Mouse (Mus musculus) liver, embryonic 13.5 days (tissue): ENCODE measurements around the gene Dnaaf5. TPM values are rescaled to one million over a fixed set of nuclear protein-coding genes. Genes with fewer than 3 reads are reported as not detected.
A peak's percentile ranks its signal among the peaks of the same experiment; 100 is the strongest.

ENCODE experiments used
- ATAC-seq: fragments of 200-750 bp; cut with Nextera tagmentation; 2 replicates; pipeline ENCODE4 v1.8.0; 2017; ENCODE audit warnings: low read depth, mild to moderate bottlenecking, moderate number of reproducible peaks, moderate library complexity
- DNase-seq: peaks from one replicate; pipeline ENCODE4 v3.0.0; 2022
- H3K27ac ChIP-seq: fragments of 300-500 bp; sonication (generic); 2 replicates; pipeline ENCODE4 v1.5.1; 2015; ENCODE audit warnings: moderate library complexity, mild to moderate bottlenecking, inconsistent platforms
- H3K27me3 ChIP-seq: fragments of 300-500 bp; sonication (generic); 2 replicates; pipeline ENCODE4 v1.6.1; 2015; ENCODE audit warnings: mild to moderate bottlenecking, inconsistent platforms
- H3K36me3 ChIP-seq: fragments of 300-500 bp; sonication (generic); 2 replicates; pipeline ENCODE4 v1.6.1; 2015; ENCODE audit warnings: mild to moderate bottlenecking, inconsistent platforms
- H3K4me1 ChIP-seq: fragments of 300-500 bp; sonication (generic); replicated peaks from 2 replicates; pipeline ENCODE4 v1.6.1; 2015; ENCODE audit warnings: inconsistent platforms
- H3K4me2 ChIP-seq: fragments of 300-500 bp; sonication (generic); 2 replicates; pipeline ENCODE4 v1.6.1; 2015; ENCODE audit warnings: inconsistent platforms, mild to moderate bottlenecking, moderate library complexity
- H3K4me3 ChIP-seq: fragments of 300-500 bp; sonication (generic); replicated peaks from 2 replicates; pipeline ENCODE4 v1.5.1; 2015; ENCODE audit warnings: mild to moderate bottlenecking, inconsistent platforms
- H3K9ac ChIP-seq: fragments of 300-500 bp; sonication (generic); 2 replicates; pipeline ENCODE4 v1.6.1; 2015; ENCODE audit warnings: mild to moderate bottlenecking, inconsistent platforms
- H3K9me3 ChIP-seq: fragments of 300-500 bp; sonication (generic); replicated peaks from 2 replicates; pipeline ENCODE4 v1.6.1; 2016; ENCODE audit warnings: inconsistent platforms
- WGBS: fragments of 180-500 bp; shearing (Covaris S2); methylation state at CpG from one replicate; pipeline ENCODE4 v1.1.7; 2015; ENCODE audit not compliant: insufficient replicate concordance; 5-methylcytosine and 5-hydroxymethylcytosine counted together
- polyA plus RNA-seq: library from polyadenylated mRNA; unstranded; fragments of >200 nt; fragmentation: Nextera tagmentation; extraction: Ambion mirVana; gene quantifications from 2 replicates; pipeline ENCODE4 v1.2.1, GENCODE M21; 2015

Gene Dnaaf5
- polyA plus RNA-seq, 1 experiment from 2014 or later, result 2.4 TPM

DNA sequence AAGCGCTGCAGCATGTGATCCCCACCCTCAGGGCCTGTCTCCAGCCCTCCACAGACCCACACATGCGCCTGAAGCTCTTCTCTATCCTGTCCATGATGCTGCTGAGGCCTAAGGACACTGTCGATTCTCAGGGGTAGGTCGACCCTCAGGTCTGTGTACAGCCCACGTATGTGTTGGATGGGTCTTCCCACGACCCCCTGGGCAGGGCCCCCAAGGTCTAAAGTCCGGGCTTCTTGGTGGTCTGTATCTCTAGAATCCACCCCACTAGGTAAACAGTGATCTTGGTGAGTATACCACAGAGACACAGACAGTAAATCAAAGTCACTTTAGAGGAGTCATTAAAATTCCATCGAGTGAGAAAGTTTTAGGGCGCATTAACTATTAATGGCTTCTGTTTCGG, 24.1 kb downstream of the Dnaaf5 start:
- no peak overlapping the region for H3K9ac ChIP-seq
- no peak overlapping the region for H3K27ac ChIP-seq
- no peak overlapping the region for H3K4me2 ChIP-seq

DNA sequence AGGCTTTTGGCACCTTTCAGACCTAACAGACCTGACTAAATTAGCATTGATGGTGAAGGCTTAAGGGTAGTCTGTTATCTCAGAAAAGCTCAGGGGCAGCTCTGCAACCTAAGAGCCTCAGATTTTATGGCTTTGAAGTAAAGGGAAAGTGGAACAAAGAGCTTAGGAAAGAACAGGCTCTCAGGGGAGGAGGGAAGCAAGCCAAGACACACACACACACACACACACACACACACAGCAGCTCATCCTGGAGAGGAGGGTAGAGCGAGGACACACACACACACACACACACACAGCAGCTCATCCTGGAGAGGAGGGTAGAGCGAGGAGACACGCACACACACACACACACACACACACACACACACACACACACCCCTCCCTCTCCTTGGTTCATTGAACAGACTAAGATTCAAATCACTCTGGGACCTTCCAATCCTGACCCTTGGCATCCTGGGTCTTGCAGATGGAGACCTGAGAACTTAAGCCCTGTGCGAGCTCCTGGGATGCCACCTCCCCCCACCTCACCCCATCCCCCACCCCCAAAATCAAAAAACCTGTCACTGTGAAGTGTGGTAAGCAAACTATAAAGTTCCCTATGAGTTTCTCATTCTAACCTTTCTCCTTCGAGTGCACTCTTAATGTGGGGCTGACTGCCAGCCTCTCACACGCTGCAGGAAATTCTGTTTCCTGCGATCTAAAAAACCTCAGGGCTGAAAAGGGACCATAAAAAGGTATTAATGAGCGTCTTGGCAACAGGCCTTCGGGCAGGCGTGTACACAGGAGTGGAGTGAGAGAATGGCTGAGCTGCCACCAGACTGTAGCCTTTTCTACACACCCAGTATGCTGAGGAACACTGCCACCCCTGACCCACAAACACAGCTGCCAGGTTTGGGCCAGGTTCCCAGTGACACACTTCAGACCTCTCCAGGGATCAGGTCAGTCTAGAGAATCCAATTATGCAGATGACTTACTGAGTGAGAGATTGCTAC, 24.8 kb downstream of the Dnaaf5 start:
- WGBS, result 64% methylated on average over 7 of the region's 10 CpGs
- Histone ChIP-seq H3K9me3 (no peaks in the 10 kb centered on the region), H3K4me3 (no peak overlapping the region), H3K4me1 (0 out of 2 replicates have a peak, but pooled peaks cover 2% of the 10 kb centered on the region), H3K9ac (no peak overlapping the region), H3K27ac (no peak overlapping the region), H3K4me2 (no peak overlapping the region), H3K27me3 (no peaks in the 10 kb centered on the region), H3K36me3 (peaks cover 71% of the 10 kb centered on the region)
- ATAC-seq, result no peak
- no peak for DNase-seq

More for the DNA sequence above, 24.1 kb downstream of the Dnaaf5 start:
- no peaks in the 10 kb centered on the region for H3K27me3 ChIP-seq
- peaks cover 65% of the 10 kb centered on the region for H3K36me3 ChIP-seq
- H3K4me1 ChIP-seq, result 0 out of 2 replicates have a peak, but pooled peaks cover 2% of the 10 kb centered on the region
- ATAC-seq, result no peak
- 65% methylated on average over 10 of the region's 10 CpGs for WGBS
- DNase-seq, result no peak
- H3K4me3 ChIP-seq, result no peak overlapping the region
- H3K9me3 ChIP-seq, result no peaks in the 10 kb centered on the region

DNA sequence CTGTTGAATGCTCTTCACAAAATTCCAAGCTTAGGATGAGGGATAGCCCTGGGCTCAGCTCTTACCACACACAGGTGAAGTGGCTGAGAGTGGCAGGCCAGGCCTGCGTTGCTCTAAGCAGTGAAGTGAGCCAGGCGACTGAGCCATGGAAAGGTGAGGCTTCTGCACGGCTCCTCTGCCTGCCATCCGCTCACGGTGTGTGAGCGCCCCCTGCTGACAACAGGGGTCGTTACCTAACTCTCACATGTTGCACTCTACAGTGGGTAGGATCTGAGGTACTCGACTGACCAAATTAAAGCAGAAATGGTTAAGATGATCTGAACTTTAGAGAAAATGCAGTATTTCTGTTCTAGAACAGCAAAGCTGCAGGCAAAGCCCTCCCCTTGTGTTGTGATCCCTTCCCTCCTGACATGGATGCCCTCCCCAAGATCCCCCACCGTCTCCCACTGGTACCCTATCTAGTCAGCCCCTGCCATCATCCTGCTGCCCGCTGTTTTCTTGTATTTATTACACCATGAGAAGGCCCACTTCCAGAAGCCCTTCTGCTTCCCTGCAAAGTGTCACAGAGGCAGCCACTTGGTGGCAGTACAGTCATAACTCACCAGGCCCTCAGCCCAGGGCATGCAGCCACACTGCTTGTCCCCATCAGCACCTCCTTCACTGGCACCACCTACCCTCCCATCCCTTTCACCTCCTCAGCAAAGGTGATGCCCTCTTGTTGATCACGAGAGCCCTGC, 29.0 kb downstream of the Dnaaf5 start:
- peak; percentile 83 for ATAC-seq
- peaks cover 69% of the 10 kb centered on the region for H3K36me3 ChIP-seq
- WGBS, result 22% methylated on average over 11 of the region's 11 CpGs

DNA sequence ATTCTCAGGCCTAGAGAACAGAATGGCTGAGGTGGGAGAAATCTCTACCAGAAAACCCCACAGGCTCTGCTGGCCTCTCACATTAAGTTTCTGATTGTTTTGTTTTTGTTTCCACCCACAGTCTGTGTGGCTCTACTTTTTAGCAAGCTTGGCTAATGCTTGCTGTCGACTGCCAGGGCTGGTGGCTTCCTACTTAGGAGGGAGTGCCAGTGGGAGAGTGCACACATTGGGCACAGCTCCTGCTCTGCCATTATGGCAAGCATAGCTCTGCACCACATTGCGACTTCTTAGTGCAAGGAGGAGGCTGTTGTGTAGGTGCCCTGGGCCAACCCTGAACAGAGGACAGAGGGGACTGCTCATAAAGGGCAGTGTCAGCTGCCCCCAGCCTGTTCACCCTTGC, 33.1 kb downstream of the Dnaaf5 start:
- no peak for ATAC-seq
- Histone ChIP-seq H3K4me3 (no peak overlapping the region), H3K4me2 (no peak overlapping the region), H3K4me1 (0 out of 2 replicates have a peak, but pooled peaks cover 2% of the 10 kb centered on the region), H3K27me3 (no peaks in the 10 kb centered on the region), H3K9ac (no peak overlapping the region), H3K27ac (no peak overlapping the region), H3K9me3 (no peaks in the 10 kb centered on the region), H3K36me3 (peaks cover 75% of the 10 kb centered on the region)
- 74% methylated on average over 2 of the region's 2 CpGs for WGBS
- DNase-seq, result no peak

More for the DNA sequence above, 29.0 kb downstream of the Dnaaf5 start:
- no peak overlapping the region for H3K4me2 ChIP-seq
- 0 out of 2 replicates have a peak, but pooled peaks cover 2% of the 10 kb centered on the region for H3K4me1 ChIP-seq
- H3K27me3 ChIP-seq, result no peaks in the 10 kb centered on the region
- no peak overlapping the region; the same call in 1 of the 2 replicates for H3K27ac ChIP-seq
- H3K9me3 ChIP-seq, result no peaks in the 10 kb centered on the region
- H3K4me3 ChIP-seq, result no peak overlapping the region
- peak; percentile 57 for DNase-seq
- H3K9ac ChIP-seq, result no peak overlapping the region

DNA sequence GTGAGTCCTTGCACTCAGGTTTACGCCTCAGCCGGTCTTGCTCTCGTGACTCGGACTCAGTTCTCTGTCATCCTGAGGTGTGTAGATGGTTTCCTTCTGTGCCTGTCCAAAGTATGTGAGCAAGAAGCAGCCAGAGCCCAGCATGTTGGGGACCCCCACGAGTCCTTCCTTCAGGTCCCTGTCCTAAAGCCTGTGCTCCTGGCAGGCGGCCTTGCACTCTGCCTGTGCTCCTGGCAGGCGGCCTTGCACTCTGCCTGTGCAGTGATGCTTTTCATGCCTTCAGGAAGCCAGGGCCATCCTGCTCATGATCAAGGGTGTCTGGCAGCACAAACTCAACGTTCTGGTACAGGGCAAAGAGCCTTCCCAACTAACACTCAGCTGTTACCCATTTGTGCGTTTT, 33.6 kb downstream of the Dnaaf5 start:
- DNase-seq (no peak), ATAC-seq (no peak)
- no peak overlapping the region for H3K9ac ChIP-seq
- H3K36me3 ChIP-seq, result peaks cover 71% of the 10 kb centered on the region
- no peaks in the 10 kb centered on the region for H3K9me3 ChIP-seq
- 0 out of 2 replicates have a peak, but pooled peaks cover 2% of the 10 kb centered on the region for H3K4me1 ChIP-seq
- H3K4me2 ChIP-seq, result no peak overlapping the region
- WGBS, result 87% methylated on average over 9 of the region's 9 CpGs
- H3K4me3 ChIP-seq, result no peak overlapping the region
- H3K27ac ChIP-seq, result no peak overlapping the region
- no peaks in the 10 kb centered on the region for H3K27me3 ChIP-seq

DNA sequence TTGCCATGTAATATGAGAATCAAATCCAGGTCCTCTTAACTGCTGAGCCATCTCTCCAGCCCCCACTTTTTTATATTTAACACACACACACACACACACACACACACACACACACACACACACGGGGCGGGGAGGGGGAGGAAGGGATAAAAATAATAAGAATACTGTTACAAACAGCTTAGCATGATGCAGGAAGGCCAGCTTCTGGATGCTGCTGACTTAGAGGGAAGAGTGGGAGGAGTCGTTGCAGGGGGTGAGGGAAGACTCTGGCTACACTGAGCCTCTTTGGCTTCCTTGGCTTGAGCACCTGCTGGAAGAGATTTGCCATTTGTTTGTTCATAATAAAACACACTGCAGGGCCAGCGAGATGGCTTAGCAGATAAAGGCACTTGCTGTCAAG, 34.9 kb downstream of the Dnaaf5 start:
- Histone ChIP-seq H3K4me2 (no peak overlapping the region), H3K36me3 (peaks cover 65% of the 10 kb centered on the region), H3K27me3 (no peaks in the 10 kb centered on the region), H3K4me1 (no peaks in the 10 kb centered on the region), H3K27ac (no peak overlapping the region), H3K9me3 (no peaks in the 10 kb centered on the region), H3K4me3 (no peak overlapping the region), H3K9ac (no peak overlapping the region)
- ATAC-seq (no peak), DNase-seq (no peak)
- WGBS, result 74% methylated on average over 3 of the region's 4 CpGs

DNA sequence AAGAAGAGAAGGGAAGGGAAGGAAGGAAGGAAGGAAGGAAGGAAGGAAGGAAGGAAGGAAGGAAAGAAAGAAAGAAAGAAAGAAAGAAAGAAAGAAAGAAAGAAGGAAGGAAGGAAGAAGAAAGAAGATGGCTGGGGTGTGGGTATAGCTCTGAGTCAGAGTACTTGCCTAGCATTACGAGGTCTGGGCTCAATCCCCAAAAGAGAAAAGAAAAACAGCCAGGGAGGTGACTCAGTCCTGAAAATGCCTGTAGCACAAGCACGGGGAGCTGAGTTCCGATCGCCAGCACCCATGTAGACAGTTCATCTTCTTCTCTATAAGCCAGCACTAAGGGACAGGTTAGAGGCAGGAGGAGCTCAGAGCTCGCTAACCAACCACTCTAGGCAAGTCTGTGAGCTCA, 39.7 kb downstream of the Dnaaf5 start:
- no peak for ATAC-seq
- H3K36me3 ChIP-seq, result peaks cover 23% of the 10 kb centered on the region
- H3K27ac ChIP-seq, result no peak overlapping the region
- H3K9me3 ChIP-seq, result no peaks in the 10 kb centered on the region
- DNase-seq, result no peak
- 85% methylated on average over 5 of the region's 5 CpGs for WGBS
- peaks cover 1% of the 10 kb centered on the region; the same call in 1 of the 2 replicates for H3K4me1 ChIP-seq
- no peak overlapping the region for H3K4me3 ChIP-seq
- no peak overlapping the region for H3K4me2 ChIP-seq
- no peaks in the 10 kb centered on the region for H3K27me3 ChIP-seq
- no peak overlapping the region for H3K9ac ChIP-seq

DNA sequence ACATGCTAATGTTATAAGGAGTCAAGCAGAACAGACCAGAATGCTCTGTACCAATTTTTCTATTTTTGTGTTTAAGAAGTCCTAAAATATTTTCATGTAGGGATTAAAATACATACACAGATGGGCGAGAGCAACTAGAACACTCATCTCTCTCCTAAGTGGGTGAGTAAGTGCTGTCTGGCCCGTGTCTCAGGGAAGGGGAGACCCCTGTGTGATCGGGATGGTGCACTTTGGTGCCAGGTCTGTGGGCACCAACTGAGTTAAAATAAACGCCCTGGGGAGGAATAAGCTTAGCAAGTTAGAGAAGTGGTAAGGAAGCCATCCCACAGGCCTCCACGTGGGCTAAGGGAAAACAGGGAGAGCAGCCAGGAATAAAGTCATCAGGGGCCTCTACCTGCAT, 40.9 kb downstream of the Dnaaf5 start:
- whole genome bisulfite sequencing, result 67% methylated on average over 5 of the region's 5 CpGs
- no peak for ATAC-seq
- H3K9ac ChIP-seq, result no peak overlapping the region
- no peak overlapping the region for H3K4me2 ChIP-seq
- H3K27me3 ChIP-seq, result no peaks in the 10 kb centered on the region
- no peak for DNase-seq
- no peaks in the 10 kb centered on the region for H3K9me3 ChIP-seq
- no peak overlapping the region for H3K4me3 ChIP-seq
- H3K27ac ChIP-seq, result no peak overlapping the region
- peaks cover 13% of the 10 kb centered on the region for H3K36me3 ChIP-seq
- peaks cover 13% of the 10 kb centered on the region for H3K4me1 ChIP-seq

DNA sequence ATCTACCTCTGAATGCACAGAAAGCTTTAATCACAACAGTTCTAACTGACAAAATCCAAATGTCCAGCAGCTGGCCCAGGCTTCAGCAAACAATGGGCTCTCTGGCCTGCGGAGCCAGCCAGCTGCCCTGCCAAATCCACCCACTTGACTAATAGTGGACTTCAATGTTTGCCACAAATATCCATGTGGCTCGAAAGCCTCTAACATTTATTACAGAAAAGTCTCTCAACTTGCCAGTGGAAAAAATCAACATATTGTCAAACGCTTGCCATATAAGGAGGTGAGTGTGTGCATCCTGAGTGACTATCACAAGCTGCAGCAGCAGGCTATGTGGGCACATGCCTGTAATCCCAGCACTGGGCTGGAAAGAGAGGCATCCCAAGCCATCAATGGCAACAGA, 48.8 kb downstream of the Dnaaf5 start:
- no peak overlapping the region for H3K4me3 ChIP-seq
- H3K9ac ChIP-seq, result peak overlapping the region; percentile 84

DNA sequence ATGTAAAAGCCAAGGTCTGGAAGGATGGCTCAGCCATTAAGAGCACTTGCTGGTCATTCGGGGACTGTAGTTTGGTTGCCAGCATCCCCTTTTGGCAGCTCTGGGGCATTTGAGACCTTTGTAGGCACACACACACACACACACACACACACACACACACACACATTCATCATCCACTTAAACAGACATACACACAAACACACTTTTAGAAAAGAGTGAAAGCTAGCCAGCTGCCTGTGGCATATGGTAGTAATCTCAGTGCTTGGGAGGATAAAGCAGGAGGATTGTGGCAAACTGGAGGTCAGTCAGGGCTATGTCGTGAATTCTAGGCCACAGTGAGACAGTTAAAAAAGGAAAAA, 49.6 kb downstream of the Dnaaf5 start:
- no peak for ATAC-seq
- 26% methylated on average over 2 of the region's 2 CpGs for WGBS
- peak overlapping the region; percentile 98 for H3K4me2 ChIP-seq
- no peaks in the 10 kb centered on the region for H3K36me3 ChIP-seq
- no peaks in the 10 kb centered on the region for H3K9me3 ChIP-seq
- DNase-seq, result no peak
- peak overlapping the region; percentile 97 for H3K27ac ChIP-seq
- peaks cover 89% of the 10 kb centered on the region for H3K4me1 ChIP-seq
- peak overlapping the region; percentile 84 for H3K9ac ChIP-seq
- no peaks in the 10 kb centered on the region for H3K27me3 ChIP-seq
- peak overlapping the region; percentile 96 for H3K4me3 ChIP-seq

More for the DNA sequence above, 48.8 kb downstream of the Dnaaf5 start:
- DNase-seq (no peak), ATAC-seq (no peak)
- Histone ChIP-seq H3K36me3 (no peaks in the 10 kb centered on the region), H3K4me2 (no peak overlapping the region), H3K9me3 (no peaks in the 10 kb centered on the region), H3K4me1 (peaks cover 81% of the 10 kb centered on the region), H3K27me3 (no peaks in the 10 kb centered on the region), H3K27ac (peak overlapping the region; percentile 97)
- 70% methylated on average over 3 of the region's 3 CpGs for WGBS
